Mouse (Mus musculus) 3134 (cell line): Measurements from ENCODE around the gene Zfyve27.

Experiments
- DNase-seq: peaks from one replicate; pipeline ENCODE4 v3.0.0-alpha.2; 2011; ENCODE audit warnings: low spot score; ENCODE audit not compliant: insufficient read length; ENCODE audit errors: extremely low read depth

Gene Zfyve27

GRCm38 (mm10) chr19:42170025-42170969 is 6.5 kb downstream of the Zfyve27 start:
- peak; percentile 96 for DNase-seq

GRCm38 (mm10) chr19:42176841-42177240 is 13.1 kb downstream of the Zfyve27 start:
- no peak for DNase-seq

GRCm38 (mm10) chr19:42177461-42177860 is 13.7 kb downstream of the Zfyve27 start:
- no peak for DNase-seq

GRCm38 (mm10) chr19:42179356-42179755 is 15.6 kb downstream of the Zfyve27 start:
- DNase-seq: no peak

- no peak for DNase-seq
Observed at GRCm38 (mm10) chr19:42182673-42183072, 18.9 kb downstream of the Zfyve27 start.

GRCm38 (mm10) chr19:42189735-42190134 is 26.0 kb downstream of the Zfyve27 start:
- no peak for DNase-seq

GRCm38 (mm10) chr19:42190494-42190893 is 26.7 kb downstream of the Zfyve27 start:
- peak; percentile 35 for DNase-seq

- no peak for DNase-seq
Observed at GRCm38 (mm10) chr19:42193311-42193710, 29.6 kb downstream of the Zfyve27 start.

- DNase-seq: no peak
Observed at GRCm38 (mm10) chr19:42196378-42196777, 32.6 kb downstream of the Zfyve27 start.

GRCm38 (mm10) chr19:42197066-42197465 is 33.3 kb downstream of the Zfyve27 start:
- DNase-seq: no peak

GRCm38 (mm10) chr19:42198026-42198425 is 34.3 kb downstream of the Zfyve27 start:
- DNase-seq: no peak

- DNase-seq: no peak
Observed at GRCm38 (mm10) chr19:42201696-42202381, 38.1 kb downstream of the Zfyve27 start, which contains the start of gene Sfrp5. Gene Sfrp5, minus strand, starts transcription at chr19:42202252.

GRCm38 (mm10) chr19:42202467-42202866 is 38.7 kb downstream of the Zfyve27 start:
- DNase-seq: no peak

GRCm38 (mm10) chr19:42204306-42204705 is 40.6 kb downstream of the Zfyve27 start:
- peak; percentile 49 for DNase-seq

GRCm38 (mm10) chr19:42205201-42205600 is 41.5 kb downstream of the Zfyve27 start:
- no peak for DNase-seq

GRCm38 (mm10) chr19:42209485-42209884 is 45.7 kb downstream of the Zfyve27 start:
- DNase-seq: no peak

GRCm38 (mm10) chr19:42209976-42210375 is 46.2 kb downstream of the Zfyve27 start:
- no peak for DNase-seq

GRCm38 (mm10) chr19:42211936-42212335 is 48.2 kb downstream of the Zfyve27 start:
- DNase-seq: no peak

GRCm38 (mm10) chr19:42214601-42215000 is 50.9 kb downstream of the Zfyve27 start:
- DNase-seq: no peak

GRCm38 (mm10) chr19:42216699-42217373 is 53.1 kb downstream of the Zfyve27 start:
- no peak for DNase-seq

- DNase-seq: peak; percentile 53
Observed at GRCm38 (mm10) chr19:42217374-42217763, 53.6 kb downstream of the Zfyve27 start.
